Mouse (Mus musculus): Measurements from ENCODE around the gene Ankdd1b.

Gene Ankdd1b

GRCm38 (mm10) chr13:96470957-96471356 lies at the start of gene Ankdd1b:
Ankdd1b (minus strand) TSS chr13:96471198.
- no peak for DNase-seq

DNA sequence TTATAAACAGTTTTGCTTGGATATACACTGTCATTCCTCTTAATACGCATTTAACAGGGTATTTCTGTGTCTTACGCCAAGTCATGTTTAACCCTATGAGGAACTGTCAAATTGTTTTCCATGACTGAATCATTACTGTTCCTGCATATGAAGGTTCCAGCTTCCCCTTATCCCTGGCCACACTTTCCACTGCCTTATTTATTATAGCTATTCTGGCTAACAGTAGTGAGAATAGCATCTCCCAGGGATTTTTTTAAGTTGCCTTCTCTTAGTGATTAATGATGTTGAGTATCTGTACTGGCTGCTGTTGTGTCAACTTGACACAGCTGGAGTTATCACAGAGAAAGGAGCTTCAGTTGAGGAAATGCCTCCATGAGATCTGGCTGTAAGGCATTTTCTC lies 46.3 kb upstream of the Ankdd1b start:
- DNase-seq = no peak

DNA sequence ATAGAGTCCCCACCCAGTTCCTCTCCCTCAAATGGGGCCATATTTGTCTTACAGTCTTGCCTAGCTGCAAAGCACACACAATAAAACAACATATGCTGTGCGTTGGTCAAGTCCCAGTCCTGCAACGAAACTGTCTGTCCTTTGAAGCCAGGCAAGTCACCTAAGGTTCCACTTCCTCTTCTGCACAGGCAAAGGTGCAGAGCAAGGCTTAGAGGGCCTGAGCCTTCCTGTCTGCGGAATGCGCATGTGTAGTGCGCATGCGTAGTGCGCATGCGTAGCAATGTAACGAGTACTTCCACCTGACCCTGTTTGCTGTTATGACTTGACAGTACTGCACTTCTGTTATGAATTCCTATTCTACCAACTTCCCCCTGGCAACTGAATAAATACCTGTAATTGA lies 45.3 kb upstream of the Ankdd1b start:
- DNase-seq = no peak

DNA sequence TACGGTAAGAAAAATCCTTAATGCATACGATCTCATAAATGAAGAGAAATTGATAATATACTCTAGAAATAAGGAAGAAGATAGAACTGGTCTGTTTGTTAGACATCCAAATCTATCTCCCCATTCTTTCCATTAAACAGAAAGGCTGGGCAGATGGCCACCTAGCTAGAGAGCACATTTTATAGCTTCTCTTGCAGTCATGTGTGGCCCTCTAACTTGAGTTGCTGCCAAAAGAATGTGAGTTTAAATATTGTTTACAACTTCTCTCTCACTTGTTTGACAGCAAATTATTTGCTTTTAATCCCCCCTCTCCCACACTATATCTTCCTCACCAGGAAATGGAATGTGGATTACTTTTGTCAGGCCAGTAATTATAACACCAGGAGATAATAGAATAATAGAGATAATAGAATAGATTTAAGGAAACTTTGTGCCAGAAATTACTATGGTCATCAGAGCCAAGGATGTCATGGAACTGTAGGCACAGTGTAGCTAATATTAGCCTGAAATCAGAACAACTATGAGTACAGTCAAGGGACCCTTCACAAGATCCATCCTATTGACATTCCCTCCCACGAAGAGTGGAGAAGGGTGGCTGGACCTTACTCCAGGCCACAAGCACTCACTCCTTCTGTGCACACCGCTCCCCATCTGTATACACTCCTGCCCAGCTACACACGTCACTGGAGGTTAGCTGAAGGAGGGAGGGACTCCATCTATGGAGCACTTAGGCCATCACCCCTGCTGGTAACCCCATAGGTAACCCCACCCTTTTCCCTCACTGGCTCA lies 43.4 kb upstream of the Ankdd1b start:
- no peak for DNase-seq

DNA sequence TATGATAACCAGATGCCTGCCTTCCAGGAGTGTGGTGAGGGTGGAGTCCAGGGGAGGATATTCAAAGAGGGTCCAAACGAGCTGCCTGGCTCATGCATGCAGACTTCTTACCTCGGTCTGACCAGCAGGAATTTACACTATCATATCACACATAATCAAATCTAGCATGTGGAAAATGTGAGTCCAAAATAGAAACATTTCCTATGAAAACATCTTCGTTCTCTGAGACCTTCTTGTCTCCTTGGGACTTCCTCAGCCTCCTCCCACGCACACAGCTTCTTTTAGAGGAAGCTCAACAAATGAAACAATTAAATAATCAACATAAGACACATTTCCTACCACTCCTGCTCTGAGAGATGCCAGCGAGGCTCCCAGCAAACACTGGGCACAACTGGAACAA lies 40.9 kb upstream of the Ankdd1b start:
- DNase-seq = no peak

GRCm38 (mm10) chr13:96511262-96511661 lies 40.3 kb upstream of the Ankdd1b start:
- DNase-seq = no peak

DNA sequence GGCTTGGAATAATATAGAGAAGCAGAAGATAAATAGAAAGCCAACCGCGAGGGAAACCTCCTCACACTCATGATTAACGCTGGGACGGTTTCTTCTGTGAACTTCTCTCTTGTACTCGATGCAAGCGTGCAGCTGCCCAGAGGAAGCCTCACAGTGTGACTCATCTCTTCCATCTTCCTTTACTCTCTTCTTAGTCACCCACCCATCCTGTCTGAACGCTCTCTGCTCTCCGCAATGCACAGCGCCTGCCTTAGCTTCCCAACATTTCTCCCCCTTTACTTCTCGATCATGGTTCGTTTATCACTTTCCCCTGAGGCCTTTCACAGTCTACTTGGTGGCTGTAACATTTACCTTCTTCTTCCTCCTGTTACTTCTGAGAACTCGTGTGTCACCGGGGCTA lies 39.6 kb upstream of the Ankdd1b start:
- no peak for DNase-seq

DNA sequence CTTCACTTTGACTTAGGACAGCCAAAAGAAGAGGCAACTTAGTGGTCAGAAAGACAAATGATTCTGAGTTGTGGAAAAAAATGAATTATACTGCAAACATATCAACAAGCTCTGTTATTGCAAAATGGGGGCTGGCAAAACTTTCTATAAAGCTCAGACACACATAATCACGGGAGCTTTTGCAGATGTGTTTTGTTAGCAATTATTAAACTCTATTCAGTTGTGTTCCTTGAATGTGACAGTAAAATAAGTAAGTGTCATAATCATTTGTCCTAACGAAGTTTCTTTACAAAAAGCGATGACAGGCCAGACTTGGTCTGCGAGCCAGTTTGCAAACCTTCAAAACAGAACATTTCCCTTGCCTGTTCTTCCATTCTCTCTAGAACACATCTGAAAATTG lies 36.5 kb upstream of the Ankdd1b start:
- DNase-seq = no peak

GRCm38 (mm10) chr13:96506313-96506712 lies 35.3 kb upstream of the Ankdd1b start:
- no peak for DNase-seq

- no peak for DNase-seq
Measured at GRCm38 (mm10) chr13:96505661-96506060, 34.7 kb upstream of the Ankdd1b start.

- no peak for DNase-seq
Measured at GRCm38 (mm10) chr13:96499891-96500290, 28.9 kb upstream of the Ankdd1b start.

DNA sequence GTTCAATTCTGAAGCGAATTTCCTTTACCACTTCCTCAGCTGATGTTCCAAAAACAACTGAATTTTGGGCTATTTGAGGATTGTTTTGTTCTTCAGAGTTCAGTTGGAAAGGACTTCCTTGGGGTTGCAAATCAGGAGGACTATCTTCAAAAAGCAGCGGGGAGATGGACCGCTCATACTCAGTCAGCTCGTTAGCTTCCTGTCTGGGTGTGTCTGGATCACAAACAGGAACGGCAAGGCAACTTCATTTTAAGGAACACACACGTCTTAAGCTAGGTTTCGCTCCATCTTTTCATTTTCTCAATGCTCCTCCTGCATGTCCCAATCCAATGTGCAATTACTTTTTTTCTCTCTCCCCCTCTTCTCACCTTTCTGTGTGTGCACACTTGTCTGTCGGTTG lies 25.6 kb upstream of the Ankdd1b start:
- no peak for DNase-seq

- DNase-seq = no peak
Measured at GRCm38 (mm10) chr13:96490433-96490832, 19.4 kb upstream of the Ankdd1b start, which contains the start of gene Gm17622. Gm17622 (plus strand) TSS chr13:96490733.

DNA sequence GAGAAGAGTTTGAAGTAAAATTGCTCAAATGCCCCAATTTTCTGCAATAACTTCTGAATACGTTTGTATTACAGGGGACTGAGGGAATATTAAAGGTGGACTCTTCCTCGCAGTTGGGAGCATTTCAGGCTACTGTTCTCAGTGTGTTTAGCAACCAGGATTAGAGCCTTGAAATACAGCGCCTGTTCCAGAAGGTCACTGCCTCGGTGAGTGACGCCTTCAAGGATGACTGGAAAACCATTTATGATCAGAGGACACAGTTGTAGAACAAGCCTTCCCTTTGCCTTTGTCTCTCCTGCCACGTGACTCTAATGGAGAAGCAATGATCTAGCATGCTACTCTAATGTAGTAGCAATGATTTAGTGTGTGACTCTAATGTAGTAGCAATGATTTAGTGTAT lies 17.0 kb upstream of the Ankdd1b start:
- no peak for DNase-seq

- no peak for DNase-seq
Measured at GRCm38 (mm10) chr13:96487230-96487629, 16.2 kb upstream of the Ankdd1b start.

DNA sequence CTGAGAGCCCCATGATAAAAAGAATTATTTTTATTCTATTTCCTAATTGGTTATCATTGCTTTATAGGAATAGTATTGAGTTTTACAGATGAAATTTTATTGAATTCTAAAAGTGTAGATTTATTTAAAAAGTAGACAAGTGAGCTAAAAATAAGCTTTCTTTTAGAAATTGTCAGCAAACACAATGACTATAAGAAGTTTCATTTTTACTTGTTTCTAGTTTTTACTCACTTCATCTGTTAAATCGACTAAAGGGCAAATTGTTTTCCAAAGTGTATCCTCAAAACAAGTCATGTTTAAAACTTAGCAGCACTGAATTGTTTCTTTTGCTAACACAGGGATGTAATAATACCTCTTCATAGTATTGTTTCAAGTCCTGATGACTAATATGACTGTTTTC lies 8.0 kb upstream of the Ankdd1b start:
- no peak for DNase-seq

- DNase-seq = no peak
Measured at GRCm38 (mm10) chr13:96477226-96477625, 6.2 kb upstream of the Ankdd1b start.

DNA sequence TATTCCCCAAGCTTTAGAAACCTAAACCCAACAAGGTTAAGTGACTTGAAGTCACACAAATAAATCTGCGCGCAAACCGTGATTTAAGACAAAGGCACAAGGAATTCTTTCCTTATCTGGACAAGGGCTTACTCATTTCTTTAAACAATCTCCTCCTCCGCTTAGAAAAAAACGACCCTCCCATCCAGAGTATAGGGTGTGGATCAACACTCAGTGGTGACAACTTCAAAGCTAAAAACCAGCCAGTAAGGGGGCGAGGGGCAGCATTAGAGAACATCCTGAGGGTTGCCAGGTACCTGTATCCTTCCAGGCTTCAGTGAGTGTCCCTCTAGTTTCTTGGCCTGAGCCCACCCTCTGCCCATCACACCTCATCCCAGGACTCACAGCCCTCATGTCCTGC lies 442 bp downstream of the Ankdd1b start:
- no peak for DNase-seq

DNA sequence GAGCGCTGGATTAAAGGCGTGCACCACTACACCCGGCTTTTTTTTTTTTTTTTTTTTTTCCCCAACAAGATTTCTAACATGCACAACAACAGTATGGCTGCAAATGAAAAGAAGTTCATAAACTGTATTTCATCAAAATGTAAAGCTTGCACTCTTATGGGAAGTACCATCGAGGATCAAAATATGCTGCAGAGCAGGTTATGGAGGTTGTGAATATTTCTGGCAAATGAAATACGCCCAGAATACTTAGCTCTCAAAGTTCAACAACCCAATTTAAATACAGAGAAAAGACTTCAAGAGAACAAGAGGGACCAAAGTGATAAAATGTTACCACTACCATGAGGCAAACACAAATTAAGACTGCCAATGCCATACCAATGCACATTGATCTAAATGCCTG lies 2.3 kb downstream of the Ankdd1b start:
- no peak for DNase-seq

- no peak for DNase-seq
Measured at GRCm38 (mm10) chr13:96465315-96465714, 5.7 kb downstream of the Ankdd1b start.

DNA sequence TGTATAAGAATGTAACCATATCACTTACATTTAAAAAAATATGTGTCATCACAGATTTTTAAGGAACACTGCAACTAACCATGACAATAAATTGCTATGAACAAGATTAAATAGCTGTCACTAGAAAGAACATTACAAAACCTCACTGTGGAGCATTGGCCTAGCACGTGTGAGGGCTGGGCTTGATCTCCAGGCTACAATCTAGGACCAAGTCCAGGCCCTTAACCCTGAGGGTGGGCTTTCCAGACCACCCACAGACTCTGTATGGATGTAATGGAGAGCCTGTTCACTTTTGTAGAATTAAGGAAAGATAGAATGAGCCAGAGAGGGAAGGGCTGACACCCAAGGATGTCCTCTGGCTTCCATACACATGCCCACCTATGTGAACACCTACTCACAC lies 8.4 kb downstream of the Ankdd1b start:
- no peak for DNase-seq

DNA sequence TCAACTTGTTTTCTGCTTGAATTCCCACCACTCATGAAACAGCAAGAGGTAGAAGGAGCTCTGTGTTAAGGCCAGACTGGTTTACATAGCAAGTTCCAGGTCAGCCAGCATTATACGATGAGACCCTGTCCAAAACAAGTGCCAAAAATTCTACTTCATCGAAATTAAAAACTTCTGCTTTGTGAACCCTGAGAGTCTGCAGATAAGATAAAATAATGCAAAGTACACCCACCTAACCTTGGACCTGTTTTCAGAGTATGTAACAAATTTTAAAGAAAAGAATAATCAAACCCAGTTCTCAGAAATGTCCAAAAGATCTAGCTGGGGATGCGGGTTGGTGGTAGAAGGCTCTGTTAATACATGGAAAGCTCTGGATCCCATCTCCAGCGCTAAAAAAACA lies 12.4 kb downstream of the Ankdd1b start:
- no peak for DNase-seq

GRCm38 (mm10) chr13:96458018-96458417 lies 13.0 kb downstream of the Ankdd1b start:
- no peak for DNase-seq

GRCm38 (mm10) chr13:96457566-96457965 lies 13.4 kb downstream of the Ankdd1b start:
- no peak for DNase-seq

DNA sequence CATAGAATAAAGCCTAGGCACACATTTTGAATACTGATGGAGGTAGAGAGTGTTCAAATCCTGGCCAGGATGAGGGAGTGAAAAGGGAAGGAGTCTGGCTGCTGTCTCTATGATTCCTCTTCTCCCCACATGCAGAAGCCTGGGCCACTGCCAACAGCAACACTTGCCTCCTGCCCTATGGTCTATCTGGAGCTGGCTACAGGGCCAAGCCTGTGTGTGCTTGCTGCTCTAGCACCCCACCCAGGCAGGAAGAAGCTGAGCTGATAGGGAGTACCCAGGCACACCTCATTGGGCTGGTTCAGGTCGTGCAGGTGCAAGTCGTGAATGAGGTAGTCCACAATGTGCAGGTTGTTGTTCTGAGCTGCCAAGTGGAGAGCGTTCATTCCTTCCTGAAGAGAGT lies 16.7 kb downstream of the Ankdd1b start:
- no peak for DNase-seq
